Mouse (Mus musculus): Measurements from ENCODE around the gene Sall1.

Sall1 gene

DNA sequence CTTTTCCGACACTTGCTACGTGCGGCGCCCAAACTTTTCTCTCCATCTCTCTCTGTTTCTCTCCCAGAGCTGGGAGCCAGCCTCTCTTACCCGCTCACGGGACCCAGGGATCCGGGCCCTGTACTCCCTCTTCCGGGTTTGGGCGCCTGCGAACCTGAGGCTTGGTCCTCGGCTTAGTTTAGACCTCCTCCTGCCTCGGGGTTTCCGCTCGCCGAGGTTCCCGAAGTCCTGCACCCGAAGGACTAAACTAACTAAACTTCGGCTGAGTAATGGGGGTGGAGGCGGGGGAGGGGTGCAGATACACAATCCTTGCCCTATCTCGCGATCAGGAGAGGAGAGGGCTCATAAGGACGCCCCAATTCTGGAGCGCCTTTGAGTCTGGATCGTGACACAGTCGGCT, at the start of gene Sall1:
Sall1 (minus strand) TSS at position 223 of the 400 bp plus-strand sequence.
- in situ Hi-C loops (cut with MboI), result no loop called here

DNA sequence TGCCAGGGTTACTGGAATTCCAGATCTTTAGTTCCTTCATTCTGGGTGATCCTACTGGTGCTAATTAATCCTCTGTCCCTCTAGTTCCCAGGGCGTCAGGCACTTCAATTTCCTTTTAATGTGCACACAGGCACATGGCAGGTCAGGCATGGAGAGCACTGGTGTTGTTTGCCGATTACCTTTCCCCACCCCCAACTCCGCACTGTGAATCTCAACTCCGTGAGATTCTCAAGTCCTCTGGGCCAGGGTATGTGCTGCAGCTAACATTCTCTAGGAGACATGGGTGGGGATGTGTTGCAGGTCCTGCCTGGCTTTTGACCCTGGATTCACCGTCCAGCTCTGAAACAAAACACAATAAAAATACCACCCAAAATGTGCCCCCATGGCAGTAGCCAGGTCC, 46.0 kb upstream of the Sall1 start:
- in situ Hi-C loops (cut with MboI), result no loop called here

DNA sequence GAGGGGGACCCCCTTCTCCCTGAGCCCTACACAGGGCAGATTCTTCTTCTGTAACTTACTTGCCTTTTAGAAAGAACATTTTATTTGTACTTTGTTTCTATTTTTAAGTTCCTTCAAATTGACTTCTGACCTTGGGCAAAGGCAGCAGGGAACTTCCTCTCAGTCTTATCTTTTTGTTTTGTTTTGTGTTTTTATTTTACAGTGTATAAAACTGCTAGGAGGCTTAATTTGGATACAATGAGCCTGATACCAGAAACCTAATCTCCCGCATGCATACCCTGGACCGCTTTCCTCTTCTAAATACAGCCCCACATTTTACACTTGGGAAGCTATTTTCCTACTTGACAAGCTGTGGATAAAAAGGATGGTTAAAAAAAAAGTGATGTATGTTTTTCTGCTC, 35.2 kb upstream of the Sall1 start:
- in situ Hi-C loops (cut with MboI), result no loop called here

DNA sequence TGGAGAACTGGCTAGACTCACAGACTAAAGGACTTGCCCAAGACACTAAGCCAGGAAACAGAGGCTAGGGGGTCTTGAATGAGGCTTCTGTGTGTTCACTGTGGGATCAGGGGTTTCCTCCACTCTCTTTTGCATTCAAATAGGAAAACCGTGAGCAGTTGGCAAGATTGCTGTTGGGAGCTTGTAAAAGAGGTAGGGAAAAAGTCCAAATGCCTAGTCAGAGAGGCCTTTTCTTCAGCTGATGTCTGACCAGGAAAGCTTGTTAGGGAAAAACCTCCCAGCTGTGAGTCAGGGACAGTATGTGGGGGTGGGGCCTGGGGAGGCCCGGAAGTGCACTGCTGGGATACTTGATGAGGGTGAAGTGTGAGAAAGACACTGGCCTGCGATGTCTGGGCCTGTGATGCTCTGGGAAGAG, 29.0 kb upstream of the Sall1 start:
- in situ Hi-C loops (cut with MboI), result no loop called here

DNA sequence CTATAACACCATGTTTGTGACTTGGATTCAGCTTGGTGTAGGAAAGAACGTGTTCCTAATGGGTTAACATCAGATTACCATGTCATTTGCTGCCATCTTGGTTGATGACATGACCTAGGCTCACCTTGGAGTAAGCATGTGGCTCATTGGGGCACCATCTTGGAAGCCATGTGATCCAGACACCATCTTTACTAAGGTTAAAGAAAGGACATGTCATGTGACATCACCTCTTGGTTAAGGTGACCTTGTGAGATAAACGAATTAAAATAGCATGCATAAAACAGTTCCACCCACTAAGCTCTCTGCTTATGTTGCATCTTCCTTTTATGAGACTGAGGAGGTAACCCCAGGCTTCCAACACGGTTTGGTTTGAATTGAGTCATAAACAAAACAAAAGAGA, 23.5 kb upstream of the Sall1 start:
- in situ Hi-C loops (cut with MboI), result no loop called here

DNA sequence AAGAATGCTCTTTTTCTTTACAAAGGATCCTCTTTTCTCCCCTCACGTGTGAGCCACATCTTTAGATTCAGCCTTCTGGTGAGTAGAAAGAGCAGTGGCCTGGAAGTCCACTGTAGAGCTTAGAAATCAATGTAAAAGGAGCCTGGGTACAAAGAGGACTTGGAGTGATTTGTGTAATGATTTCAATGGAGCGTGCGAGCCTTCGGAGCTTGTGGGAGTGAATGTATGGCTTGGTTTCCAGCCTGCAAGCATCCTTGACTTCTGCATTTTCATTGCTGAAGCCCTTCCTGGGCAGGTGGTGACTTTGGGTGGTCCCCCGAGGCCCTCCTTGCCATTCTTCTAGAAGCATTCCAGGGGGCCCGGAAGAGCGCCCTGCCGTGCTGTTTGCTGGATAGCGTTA, 20.1 kb upstream of the Sall1 start:
- in situ Hi-C loops (cut with MboI), result no loop called here

DNA sequence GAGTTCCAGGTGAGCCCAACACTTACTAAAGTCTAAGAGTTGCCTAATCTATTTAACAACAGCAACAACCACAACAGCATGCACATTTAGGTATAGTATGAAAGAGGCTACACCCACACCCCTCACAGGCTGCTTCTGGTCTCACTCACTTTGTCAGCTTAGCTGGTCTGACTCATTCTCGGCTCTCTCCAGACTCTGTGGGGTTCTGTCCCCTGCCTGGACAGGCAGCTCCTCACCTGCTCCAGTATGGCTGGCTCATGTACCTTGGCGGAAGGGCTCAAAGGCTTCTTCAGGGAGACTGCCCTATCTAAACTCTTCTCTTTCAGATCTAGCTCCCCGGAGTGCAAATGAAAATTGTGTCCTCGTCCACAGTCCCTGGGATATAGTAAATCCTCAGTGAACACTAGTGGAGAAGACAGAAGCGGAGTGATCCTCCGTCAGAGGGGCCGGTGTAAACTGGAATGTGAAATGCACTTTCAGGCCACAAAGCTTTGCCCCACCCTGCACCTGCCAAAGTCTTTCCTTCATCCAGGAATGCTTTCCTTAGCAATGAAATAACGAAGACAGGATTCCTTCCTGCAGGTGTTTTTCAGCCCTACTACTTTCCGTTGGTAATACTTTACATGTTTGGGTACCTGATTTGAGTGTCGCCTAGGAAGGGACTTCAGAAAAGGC, 19.5 kb upstream of the Sall1 start:
- in situ Hi-C loops (cut with MboI), result no loop called here

DNA sequence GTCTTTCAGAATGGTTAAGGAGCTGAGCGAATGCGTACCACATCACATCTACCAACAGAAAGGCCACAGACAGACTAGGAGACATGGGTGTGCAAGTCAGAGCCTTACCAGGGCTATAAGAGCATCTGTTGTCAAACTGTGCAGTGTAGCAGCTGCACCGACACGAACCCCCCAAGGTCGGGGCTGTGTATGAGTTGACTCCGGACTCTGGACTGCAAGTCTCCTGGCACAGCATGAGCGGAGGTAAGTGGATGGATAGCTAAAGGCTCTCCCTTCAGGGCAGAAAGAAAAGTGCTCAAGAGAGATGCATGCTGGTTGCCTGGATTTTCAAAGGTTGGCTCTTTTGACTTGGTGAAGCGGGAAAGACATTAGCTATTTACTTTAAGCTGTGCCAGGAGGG, 16.8 kb upstream of the Sall1 start:
- in situ Hi-C loops (cut with MboI), result no loop called here

DNA sequence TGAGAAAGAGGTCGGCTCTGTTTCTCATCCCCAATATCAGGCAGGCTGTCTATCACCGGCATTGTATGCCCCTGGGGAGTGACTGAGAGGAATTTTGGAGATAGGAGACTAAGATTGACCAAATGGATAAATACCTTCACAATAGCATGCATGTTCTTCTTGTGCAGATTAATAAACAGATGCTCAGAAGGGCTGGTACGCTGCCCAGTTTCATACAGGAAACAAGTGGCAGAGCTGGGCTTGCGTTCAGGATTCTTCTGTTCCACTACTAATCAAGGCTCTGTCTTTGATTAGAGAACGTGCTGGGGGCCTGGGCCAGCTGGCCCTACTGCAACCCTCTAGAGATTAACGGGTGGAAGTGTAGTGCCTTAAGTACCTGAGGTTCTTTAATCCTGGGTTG, 15.5 kb upstream of the Sall1 start:
- in situ Hi-C loops (cut with MboI), result no loop called here

DNA sequence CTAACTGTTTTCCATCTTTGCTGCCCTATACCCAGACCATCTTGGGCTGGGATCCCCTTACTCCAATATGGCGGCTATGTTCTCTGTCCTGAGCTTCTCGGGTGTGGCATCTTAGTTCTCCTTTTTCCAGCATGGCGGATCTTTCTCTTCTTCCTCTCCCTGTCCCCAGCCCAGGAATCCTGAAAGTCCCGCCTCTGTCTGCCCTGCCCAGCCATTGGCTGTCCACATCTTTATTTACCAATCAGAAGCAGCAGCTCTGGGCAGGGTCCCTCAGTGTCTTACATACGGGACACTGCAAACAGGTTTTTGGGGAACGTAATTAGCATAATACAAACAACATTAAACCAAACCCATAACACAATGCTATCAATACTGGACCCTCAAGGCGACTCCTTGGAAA, 8.9 kb upstream of the Sall1 start:
- in situ Hi-C loops (cut with MboI), result no loop called here

DNA sequence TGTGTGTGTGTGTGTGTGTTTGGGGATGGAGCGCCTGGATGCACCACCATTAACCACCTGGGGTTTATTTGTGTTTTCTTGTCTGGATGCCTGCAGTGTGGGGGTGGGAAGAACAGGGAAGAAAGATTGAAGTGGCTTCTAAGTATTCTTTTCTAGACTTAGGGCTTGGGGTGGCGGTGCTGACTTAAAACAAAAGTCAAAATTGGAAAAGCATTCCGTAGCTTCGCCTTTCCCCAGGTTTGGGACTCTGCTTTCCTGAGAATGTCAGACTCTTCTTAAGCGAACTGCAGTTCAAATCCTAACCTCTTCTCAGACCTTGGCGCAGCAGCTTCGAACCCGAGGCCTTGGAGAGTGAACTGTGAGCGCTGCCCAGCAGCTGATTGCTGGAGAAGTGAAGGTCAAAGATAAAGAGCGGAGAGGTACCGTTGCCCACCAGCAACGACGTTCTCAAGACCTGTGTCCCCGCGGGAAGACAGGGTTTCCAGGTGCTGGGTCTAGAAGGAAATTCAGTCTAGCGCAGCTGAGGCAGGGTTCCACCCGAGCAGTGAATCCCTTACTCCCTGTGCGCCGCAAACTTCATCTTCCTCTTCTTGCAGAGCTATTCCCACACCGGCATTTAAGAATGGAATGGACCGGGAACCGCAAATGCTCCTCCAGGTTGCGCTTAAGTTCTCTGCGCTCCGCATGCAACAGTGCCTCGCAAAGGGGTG, 2.8 kb upstream of the Sall1 start:
- in situ Hi-C loops (cut with MboI), result no loop called here

DNA sequence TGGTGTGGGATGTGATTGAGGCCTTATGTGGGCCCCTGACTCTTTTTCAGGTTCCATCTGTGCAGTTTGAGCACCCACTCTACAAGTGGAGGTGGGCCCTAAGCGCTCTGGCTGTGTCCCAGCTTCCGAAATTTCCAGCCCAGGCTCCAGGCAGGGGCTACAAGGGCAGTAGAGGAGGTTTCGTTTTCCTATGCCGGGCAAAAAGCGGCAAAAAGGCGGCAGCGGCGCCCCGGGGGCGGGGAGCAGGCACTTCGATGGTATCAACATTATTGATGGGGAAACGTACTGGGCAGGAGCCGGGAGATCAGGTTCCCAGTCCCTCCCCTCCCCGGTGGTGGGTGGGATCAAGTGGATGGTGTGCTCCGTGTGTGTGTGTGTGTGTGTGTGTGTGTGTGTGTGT, 2.3 kb upstream of the Sall1 start:
- in situ Hi-C loops (cut with MboI), result no loop called here

DNA sequence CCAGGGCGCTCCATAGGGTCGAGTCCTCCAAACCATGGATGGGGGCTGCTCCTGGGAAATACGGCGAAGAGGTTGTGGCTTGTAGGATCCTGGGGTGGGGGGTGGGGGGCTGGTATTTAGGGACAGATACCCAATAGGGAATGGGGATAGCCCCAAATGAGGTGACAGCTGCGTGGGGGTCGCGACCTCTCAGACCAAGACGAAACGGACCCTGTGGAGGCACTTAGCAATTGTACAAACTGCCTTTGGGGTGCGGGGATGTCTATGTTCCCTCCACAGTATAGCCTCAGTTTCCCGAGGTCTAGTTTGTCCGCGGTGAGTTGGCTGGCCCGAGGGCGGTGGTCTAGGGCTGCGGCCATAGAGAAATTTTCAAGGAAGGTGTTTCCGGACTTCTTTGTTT, 1.8 kb upstream of the Sall1 start:
- in situ Hi-C loops (cut with MboI), result no loop called here

DNA sequence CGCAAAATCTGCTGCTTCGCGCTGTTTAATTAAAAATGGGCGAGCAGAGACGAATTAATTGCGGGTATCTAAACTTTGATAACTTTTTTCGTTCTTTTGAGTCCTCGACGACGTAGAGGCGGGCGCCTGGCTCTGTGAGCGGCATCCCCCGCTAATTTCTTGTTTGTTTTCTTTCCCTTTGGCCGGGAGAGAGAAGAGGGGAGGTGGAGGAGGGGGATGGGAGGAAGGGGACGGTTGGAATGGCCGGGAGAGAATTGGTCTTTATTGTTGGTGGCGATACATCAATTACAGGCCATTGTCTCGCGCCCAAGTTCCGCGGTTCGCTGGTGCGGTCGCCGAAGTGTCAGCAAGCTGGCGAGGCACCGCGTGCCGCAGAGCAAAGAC, 1.2 kb upstream of the Sall1 start:
- in situ Hi-C loops (cut with MboI), result no loop called here

DNA sequence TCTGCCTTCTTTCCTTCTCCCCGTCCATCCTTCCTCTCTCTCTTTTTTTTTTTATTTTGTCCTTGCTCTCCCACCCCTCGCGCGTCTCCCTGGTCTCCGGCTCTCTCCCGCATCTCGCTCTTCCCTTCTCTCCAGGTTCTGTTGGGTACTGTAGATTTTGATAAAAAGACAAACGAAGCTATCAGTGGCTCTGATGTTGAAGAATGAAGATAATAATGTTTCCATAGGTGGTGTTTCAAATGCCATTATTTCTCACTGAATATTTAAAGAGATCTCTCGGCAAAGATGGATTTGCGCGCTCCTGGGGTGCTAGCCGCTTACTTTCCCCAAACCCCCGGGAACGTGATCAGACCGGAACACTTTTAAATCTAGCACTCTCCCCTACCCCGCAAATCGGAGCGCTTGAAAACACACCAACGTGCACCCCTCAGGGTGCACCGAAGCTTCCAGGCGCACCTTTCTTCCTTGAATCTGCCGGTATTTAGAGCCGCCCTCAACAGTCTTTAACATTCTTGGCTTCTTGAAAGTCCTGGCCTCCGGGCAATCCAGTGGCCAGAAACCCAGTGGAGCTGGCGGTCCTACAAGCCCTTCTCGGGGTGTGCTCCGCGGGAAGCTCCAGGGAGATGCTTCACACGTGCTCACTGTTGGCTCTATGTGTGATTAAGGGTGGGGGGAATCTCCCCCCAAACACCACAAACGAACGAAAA, 702 bp upstream of the Sall1 start:
- in situ Hi-C loops (cut with MboI), result no loop called here

DNA sequence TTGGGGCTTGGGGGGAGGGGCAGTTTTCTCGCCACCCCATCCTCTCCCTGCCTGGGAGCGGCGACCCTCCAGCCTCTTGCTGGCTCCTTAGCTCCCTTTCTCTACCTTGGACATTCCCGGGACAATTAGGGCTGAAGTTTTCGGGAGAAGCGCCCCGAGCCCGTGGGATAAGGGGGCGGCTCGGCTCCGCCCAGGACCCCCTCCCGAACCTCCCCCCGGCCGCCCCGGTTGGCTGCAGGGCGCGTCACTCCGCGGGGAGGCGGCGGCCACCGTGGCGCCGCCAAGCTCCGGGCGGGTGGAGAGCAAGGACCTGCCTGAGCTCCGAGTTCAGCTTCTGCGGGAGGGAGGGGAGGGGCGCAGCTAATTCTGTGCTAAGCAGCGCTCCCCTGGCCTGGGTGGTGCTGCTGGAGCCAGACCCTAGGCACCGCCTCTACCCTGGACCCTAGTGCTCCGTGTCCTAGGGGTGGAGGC, 556 bp downstream of the Sall1 start:
- in situ Hi-C loops (cut with MboI), result no loop called here

DNA sequence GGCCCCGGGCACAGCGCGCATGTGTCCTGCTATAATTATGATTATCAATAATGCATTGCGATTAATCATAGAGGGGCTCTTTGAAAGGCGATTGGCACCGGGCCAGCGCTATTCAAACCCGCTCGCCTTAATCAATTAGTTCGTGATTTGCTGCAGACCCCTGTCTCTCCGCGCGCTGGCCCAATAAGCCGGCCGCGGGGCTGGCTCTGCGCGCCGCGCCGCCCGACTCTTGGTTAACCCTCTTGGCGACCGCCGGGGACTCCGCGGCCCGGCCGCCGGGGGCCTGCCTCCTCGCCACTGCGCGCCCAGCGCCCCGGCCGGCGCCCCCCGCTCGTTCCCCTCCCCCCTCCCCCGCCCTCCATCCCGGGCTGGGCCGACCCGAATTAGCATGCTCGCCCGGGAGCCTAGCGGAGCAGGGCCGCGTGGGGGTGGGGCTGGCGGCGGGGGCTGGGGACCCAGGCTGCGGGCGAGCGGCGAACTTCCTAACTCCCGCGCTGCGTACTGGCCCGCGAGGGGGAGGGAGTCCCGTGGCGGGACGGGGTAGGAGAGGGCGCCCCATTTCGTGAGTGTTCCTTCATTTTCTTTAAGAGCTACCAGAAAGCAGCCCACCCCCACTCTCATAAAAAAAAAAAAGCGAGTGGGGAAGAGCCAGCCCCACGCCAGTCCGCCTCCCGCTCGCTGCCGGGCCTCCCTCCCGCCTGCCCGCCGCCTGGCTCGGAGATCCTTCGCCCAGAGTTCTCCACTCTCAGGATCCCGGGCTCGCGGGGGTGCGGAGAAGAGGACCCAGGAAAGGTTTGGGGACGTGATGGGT, 1.2 kb downstream of the Sall1 start:
- in situ Hi-C loops (cut with MboI), result no loop called here

DNA sequence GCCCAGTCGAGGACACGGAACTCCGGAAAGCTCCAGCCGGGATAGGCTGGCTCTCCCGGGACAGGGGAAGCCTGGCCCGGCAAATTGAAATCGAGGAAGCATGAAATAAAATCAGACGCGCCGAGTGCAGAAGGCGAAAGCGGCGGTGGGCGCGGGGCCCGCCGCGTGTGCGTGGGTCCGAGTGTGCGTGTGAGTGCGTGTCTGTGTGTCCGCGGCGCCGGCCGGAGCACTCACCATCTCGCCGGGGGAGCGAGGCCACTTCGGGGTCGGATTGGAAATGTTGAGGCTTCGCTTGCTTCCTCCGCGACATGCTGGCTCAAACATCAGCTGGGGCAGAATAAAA, 1.9 kb downstream of the Sall1 start:
- in situ Hi-C loops (cut with MboI), result no loop called here

DNA sequence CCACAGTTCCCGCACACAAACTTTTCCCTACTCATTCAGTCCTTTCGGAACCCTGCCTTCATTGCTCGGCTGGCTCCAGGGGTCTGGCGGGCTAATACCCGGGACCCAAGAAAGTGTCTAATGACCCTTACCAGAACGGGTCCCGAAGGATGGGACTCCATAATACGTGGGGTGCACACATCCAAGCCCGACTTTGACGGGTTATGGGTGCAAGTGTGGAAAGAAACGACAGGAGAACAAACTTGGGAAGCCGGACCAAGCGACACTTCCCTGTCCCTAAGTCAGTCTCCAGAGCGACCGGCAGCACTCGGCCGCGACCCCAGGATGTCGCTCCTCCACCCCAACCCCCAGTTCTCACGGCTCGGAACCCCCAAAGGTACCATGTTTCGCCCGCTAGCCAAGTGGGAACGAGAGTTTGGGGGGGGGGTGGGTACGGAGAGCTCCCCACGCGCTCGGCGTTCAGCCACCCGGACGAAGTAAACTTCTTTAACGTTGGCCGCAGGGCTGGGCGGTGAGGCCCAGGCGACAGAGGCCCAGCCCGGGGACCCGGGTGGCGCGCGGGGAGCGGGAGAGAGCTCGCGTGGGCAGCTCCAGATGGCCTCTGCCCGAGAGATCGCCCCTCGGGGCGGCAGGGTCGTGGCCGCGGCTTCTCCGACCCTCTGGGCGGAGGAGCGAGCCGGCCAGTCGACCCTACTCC, 2.4 kb downstream of the Sall1 start:
- in situ Hi-C loops (cut with MboI), result no loop called here

DNA sequence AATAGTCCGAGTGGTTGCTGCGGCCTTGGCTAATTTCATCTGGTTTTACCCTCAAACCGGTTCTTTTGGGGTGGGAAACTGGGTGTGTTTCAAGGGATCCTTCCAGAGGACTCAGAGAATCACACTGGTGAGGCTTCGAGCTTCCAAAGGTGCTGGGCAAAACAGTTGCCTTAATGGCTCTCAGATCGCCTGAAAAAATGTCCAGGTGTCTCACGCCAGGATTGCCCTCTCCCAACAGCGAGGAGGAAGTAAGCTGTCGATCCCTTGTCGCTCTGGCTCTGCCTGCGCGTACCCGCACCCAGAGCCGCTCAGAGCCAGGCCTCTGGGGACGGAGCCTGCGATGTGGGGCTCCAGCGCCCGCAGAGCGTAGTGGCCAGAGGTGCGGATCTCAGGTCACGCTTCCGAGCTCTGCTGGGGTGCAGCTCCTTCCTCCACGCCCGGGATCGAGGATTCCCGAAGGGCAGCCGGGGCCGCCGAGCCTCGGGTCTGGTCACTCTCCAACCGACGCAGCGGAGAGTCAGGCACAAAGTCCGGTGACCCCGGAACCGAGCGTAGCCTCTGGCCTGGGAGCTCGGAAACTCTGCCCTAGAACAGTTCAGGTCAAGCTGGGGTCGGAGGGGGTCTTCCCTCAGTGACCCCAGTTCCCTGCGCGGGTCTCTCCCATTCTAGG, 3.1 kb downstream of the Sall1 start:
- in situ Hi-C loops (cut with MboI), result no loop called here

DNA sequence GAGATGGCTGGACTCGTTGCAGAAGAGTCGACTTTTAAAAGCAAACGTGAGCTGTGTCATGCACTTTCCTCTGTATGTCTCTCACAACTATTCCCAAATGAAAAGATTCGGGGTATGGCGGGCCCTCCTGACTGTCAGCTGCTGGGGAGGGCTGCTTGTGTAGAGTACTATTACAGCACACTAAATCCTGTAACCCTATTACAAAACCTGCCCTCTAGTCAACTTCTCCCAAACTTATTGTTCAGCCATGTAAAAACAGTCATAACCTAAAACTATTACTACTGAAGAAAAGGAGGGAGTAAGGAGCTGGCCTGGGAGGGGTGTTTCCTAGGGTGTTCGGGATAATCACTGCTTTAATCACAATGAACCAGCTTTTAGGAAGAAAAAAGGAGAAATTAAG, 4.1 kb downstream of the Sall1 start:
- in situ Hi-C loops (cut with MboI), result no loop called here

All from mature B cell (primary cell).